Mouse (Mus musculus) cerebellum, adult 9-11 months (tissue): ENCODE results near the gene Srms.
"Not testable (repeated sequence)": the region's sequence is repeated elsewhere in the genome, so short reads cannot be mapped to it uniquely, and the experiment has no call there.

Experiments
- DNase-seq: peaks from one replicate; pipeline ENCODE4 v3.0.0; 2022

Gene Srms

GRCm38 (mm10) chr2:181219538-181220216 is 6.7 kb upstream of the Srms start, which contains the start of gene Fndc11:
Gene Fndc11, plus strand, starts transcription at chr2:181220013.
- peak; percentile 64 for DNase-seq

DNA sequence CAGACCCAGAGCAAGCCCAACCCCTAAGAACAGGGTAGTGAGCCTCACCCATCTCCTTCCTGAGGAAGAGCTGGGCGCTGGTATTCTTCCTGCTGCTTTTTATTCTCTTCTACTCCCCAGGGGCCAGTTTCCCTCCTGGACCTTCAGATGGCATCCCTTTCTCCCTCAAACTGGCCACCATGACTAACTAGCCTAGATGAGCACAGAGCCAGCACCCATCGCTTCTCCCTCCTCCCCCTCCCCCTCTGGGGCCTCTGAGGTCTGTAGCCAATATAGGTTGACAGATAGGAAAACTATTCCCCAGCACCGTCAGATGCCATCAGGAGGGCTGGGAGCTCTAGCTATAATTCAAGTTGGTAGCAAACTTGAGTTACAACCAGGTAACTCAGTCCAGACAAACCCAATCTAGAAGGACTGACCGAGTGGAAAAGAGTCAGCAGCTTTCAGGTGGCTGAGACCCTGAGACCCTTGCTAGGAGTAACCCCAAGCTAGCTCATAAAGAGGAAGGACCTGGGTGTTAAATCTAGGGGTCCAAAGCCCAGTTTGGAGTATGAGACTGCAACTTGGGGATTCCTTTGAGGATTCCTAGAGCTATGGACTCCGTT is 6.0 kb upstream of the Srms start:
- DNase-seq = no peak

GRCm38 (mm10) chr2:181216037-181216436 is 3.1 kb upstream of the Srms start:
- DNase-seq = no peak

- DNase-seq = no peak
Observed at GRCm38 (mm10) chr2:181212389-181213020, 480 bp downstream of the Srms start.

DNA sequence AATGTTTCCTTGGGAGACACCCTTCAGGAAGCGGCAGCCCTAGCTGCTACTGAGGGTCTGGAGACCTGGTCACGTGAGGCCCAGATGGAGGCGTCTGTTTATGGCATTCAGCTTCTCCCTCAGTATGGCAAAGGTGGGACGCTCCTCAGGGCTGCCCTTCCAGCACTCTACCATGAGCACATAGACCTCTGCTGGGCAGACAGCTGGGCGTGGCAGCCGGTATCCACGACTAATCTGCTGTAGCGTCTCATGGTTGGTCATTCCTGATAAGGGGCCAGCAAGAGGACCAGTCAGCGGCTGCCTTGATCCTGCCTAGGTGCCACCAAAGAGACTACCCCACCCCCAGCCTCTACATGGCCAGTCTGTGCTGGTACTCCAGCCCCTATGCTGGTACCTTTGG is 6.9 kb downstream of the Srms start:
- DNase-seq = no peak

- DNase-seq = no peak
Observed at GRCm38 (mm10) chr2:181205678-181206077, 7.3 kb downstream of the Srms start.

- DNase-seq = no peak
Observed at GRCm38 (mm10) chr2:181202886-181203285, 10.1 kb downstream of the Srms start.

DNA sequence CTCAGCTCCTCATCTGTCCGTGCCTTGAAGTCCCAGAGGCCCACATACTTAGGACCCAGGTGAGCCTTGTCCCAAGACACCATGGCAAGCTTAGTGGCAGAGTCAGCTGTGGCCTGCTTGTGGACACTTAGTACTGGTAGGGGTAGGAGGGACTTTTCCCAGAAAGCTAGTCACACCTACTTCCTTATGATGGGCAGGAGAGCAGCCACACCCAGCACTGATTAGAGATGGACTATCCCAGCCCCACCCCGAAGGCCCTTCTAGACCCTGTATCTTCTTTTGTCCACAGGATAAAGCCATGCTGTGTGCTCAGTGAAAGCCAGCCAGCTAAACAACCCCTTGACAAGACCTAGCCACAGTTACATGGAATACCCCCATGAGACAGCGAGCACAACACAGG is 10.6 kb downstream of the Srms start, which contains the start of gene Ptk6:
Ptk6 (minus strand) TSS at position 368 of the 400 bp plus-strand sequence.
- DNase-seq = no peak

GRCm38 (mm10) chr2:181201606-181202005 is 11.4 kb downstream of the Srms start:
- no peak for DNase-seq

- no peak for DNase-seq
Observed at GRCm38 (mm10) chr2:181196628-181197300, 16.2 kb downstream of the Srms start.

DNA sequence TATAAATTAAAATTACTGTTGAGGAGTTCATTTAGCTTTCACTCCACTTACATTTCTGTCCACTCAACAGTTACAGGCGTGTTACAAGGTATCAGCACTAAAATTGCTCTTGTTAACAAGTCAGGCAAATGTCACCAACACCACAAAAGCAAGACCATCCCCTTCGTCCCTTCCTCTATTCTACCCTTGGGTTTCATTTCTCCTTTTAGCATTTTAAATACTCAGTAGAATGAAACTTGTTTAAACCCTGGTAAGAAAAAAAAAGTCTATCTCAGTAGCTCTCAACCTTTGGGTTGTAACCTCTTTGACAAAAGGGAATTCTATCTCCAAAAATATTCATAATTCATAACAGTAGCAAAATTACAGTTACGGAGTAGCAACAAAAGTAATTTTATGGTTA is 19.9 kb downstream of the Srms start:
- DNase-seq = no peak

- no peak for DNase-seq
Observed at GRCm38 (mm10) chr2:181191936-181192335, 21.0 kb downstream of the Srms start.

DNA sequence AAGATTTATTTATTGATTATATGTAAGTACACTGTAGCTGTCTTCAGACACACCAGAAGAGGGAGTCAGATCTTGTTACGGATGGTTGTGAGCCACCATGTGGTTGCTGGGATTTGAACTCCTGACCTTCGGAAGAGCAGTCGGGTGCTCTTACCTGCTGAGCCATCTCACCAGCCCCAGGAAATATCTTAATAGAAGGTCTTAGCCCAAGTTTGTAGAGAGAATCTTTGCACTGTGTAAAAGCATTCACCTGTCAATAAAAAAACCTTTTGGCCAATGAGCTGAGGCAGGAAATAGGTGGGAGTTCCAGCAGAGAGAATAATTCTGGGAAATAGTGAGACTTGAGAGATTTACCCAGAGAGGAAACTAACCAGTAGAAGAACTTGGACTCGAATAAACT is 21.6 kb downstream of the Srms start:
- DNase-seq = not testable (repeated sequence)

GRCm38 (mm10) chr2:181189321-181189720 is 23.7 kb downstream of the Srms start:
- no peak for DNase-seq

GRCm38 (mm10) chr2:181188681-181189080 is 24.3 kb downstream of the Srms start:
- peak; percentile 22 for DNase-seq

DNA sequence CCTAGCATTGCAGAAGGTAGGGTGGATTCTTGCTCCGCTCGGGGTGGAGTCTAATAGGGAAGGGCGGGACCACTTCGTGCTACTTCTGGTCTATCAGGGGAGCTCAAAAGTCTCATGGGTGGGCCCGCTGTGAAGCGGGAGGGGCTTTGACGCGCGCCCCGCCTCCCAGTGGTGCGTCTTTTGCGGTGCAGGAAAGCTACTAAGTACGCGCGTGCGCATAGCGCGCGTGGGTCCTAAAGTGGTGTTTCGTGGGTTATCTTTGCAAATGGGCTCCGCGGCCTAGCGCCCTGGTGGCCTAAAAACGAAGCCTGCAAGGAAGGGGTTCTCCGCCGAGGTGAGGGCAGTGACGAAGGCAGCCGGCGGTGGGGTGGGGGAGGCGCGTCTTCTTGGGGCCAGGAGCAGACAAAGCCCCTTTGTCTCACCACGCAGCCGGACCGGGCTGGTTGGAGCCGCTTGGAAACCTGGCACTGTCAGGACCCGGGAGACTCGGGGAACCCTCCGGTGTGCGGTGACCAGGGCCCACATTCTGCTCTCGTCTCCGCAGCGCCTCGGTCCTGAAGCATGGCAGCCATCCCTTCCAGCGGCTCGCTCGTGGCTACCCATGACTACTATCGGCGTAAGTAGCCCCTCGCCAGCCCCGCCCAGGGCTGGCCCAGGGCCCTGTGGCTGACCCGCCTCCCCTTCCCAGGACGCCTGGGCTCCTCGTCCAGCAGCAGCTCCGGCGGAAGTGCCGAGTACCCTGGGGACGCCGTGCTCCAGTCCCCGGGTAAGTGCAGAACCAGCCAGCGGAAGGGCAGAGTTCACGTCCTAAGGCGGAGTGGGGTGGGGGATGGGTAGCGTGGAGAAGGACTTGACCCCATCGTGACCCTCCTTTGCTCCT is 25.6 kb downstream of the Srms start, which contains the start of gene Ppdpf:
Ppdpf (plus strand) TSS at position 127 of the 880 bp plus-strand sequence.
- DNase-seq = peak; percentile 89

- DNase-seq = peak; percentile 89
Observed at GRCm38 (mm10) chr2:181186635-181187034, 26.4 kb downstream of the Srms start.

DNA sequence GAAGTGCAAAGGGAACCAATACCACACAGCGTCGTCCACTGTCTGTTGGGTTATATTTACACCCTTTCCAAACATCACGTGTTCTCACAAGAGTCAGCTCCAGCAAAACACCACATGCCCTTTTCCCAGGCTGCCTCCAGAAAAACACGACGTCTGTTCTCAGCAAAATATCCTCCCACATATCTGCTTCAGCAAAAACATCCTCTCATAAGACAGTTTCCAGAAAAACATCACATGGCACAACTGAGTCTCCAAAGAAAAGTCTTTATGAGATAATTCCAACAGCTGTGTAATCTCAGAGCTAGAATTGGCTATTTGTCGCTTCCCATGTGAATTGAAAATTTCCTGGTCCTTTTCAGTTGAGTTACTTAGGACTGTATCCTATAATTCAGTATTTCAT is 32.1 kb downstream of the Srms start:
- no peak for DNase-seq

- no peak for DNase-seq
Observed at GRCm38 (mm10) chr2:181178471-181178870, 34.5 kb downstream of the Srms start.

DNA sequence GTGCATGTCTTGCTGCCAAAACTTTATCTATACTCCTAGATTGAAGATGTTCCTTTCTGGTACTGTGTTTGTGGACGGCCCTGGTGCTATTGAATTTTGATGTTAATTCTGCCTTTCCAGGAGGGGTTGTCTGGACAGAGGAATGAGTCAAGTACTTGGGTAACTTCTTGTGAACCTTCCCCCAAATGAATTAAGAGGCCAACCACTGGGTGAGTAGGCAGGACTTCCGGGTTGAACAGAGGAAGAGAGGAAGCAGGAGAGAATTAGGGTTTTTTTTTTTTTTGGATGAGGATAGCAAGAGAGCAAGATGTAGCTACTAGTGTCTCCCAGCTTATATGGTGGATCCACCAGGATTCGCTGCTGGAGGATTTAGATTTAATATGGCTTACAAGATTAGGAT is 35.0 kb downstream of the Srms start:
- no peak for DNase-seq

- no peak for DNase-seq
Observed at GRCm38 (mm10) chr2:181174646-181175045, 38.3 kb downstream of the Srms start.

- DNase-seq = no peak
Observed at GRCm38 (mm10) chr2:181166469-181166868, 46.5 kb downstream of the Srms start.
